Mouse (Mus musculus) megakaryocyte, embryonic 14.5 days (primary cell): ENCODE measurements around the gene Gm49395.

Experiments
- FLI1 ChIP-seq: IDR thresholded peaks from 2 replicates; pipeline ENCODE4 v1.6.1; 2012; ENCODE audit warnings: low read length, inconsistent platforms, mixed read lengths
- GATA1 ChIP-seq: IDR thresholded peaks from 3 replicates; pipeline ENCODE4 v1.6.1; 2012; ENCODE audit warnings: mixed read lengths, low read length, inconsistent platforms, borderline replicate concordance

GRCm38 (mm10) chr13:115042652-115043051, 59.1 kb downstream of the Gm49395 start:
- TF ChIP-seq GATA1, result no peak
- no peak for TF ChIP-seq FLI1
